Mouse (Mus musculus) urinary bladder, adult 18-20 months (tissue): ENCODE measurements around the gene Sel1l3.
A peak's percentile ranks its signal among the peaks of the same experiment; 100 is the strongest.

Experiments used
- DNase-seq, 2 experiments: peaks; one replicate each; pipeline ENCODE4 v3.0.0; 2022; ENCODE audit warnings: low spot score in 2 of 2, mixed read lengths in 2 of 2

Sel1l3 gene

GRCm38 (mm10) chr5:53101848-53102473 is 111.8 kb downstream of the Sel1l3 start:
- DNase-seq = no peak

- no peak for DNase-seq
Measured at GRCm38 (mm10) chr5:53091331-53091730, 122.4 kb downstream of the Sel1l3 start.

- no peak for DNase-seq
Measured at GRCm38 (mm10) chr5:53087452-53087851, 126.3 kb downstream of the Sel1l3 start.

- DNase-seq = no peak
Measured at GRCm38 (mm10) chr5:53078453-53078852, 135.3 kb downstream of the Sel1l3 start.

GRCm38 (mm10) chr5:53074553-53074952 is 139.2 kb downstream of the Sel1l3 start:
- no peak for DNase-seq

- DNase-seq = peak in 1 of 2 experiments; percentile 11
Measured at GRCm38 (mm10) chr5:53061532-53062130, 152.1 kb downstream of the Sel1l3 start.
